Mouse (Mus musculus) retina, adult 2 months (tissue): Measurements from ENCODE around the gene Elmo1.

ENCODE experiments used
- DNase-seq: peaks from one replicate; pipeline ENCODE4 v3.0.0-alpha.2; 2012; ENCODE audit warnings: low read depth, low spot score

The Elmo1 gene

GRCm38 (mm10) chr13:20313345-20313744 lies 222.9 kb downstream of the Elmo1 start:
- no peak for DNase-seq

GRCm38 (mm10) chr13:20316139-20316538 lies 225.7 kb downstream of the Elmo1 start:
- DNase-seq = no peak

GRCm38 (mm10) chr13:20318615-20319219 lies 228.3 kb downstream of the Elmo1 start:
- DNase-seq = no peak

- DNase-seq = no peak
Measured at GRCm38 (mm10) chr13:20320232-20320631, 229.8 kb downstream of the Elmo1 start.

- DNase-seq = no peak
Measured at GRCm38 (mm10) chr13:20323478-20323877, 233.1 kb downstream of the Elmo1 start.

GRCm38 (mm10) chr13:20327064-20327463 lies 236.7 kb downstream of the Elmo1 start:
- DNase-seq = no peak

GRCm38 (mm10) chr13:20327975-20328374 lies 237.6 kb downstream of the Elmo1 start:
- DNase-seq = no peak

- DNase-seq = no peak
Measured at GRCm38 (mm10) chr13:20328672-20329071, 238.3 kb downstream of the Elmo1 start.

GRCm38 (mm10) chr13:20330954-20331353 lies 240.6 kb downstream of the Elmo1 start:
- DNase-seq = no peak

- DNase-seq = no peak
Measured at GRCm38 (mm10) chr13:20335051-20335888, 244.9 kb downstream of the Elmo1 start.

GRCm38 (mm10) chr13:20335889-20336497 lies 245.6 kb downstream of the Elmo1 start:
- no peak for DNase-seq

- no peak for DNase-seq
Measured at GRCm38 (mm10) chr13:20342881-20343280, 252.5 kb downstream of the Elmo1 start.

- DNase-seq = no peak
Measured at GRCm38 (mm10) chr13:20349754-20350153, 259.4 kb downstream of the Elmo1 start.

GRCm38 (mm10) chr13:20352631-20353030 lies 262.2 kb downstream of the Elmo1 start:
- no peak for DNase-seq

- no peak for DNase-seq
Measured at GRCm38 (mm10) chr13:20353862-20354603, 263.6 kb downstream of the Elmo1 start.

- no peak for DNase-seq
Measured at GRCm38 (mm10) chr13:20354604-20354999, 264.2 kb downstream of the Elmo1 start.

GRCm38 (mm10) chr13:20362541-20362940 lies 272.1 kb downstream of the Elmo1 start:
- no peak for DNase-seq

- DNase-seq = no peak
Measured at GRCm38 (mm10) chr13:20365828-20366593, 275.6 kb downstream of the Elmo1 start.

- DNase-seq = no peak
Measured at GRCm38 (mm10) chr13:20370036-20370802, 279.8 kb downstream of the Elmo1 start.

- no peak for DNase-seq
Measured at GRCm38 (mm10) chr13:20371501-20371900, 281.1 kb downstream of the Elmo1 start.
